Mouse (Mus musculus): Measurements from ENCODE around the gene Nedd9. TPM values are rescaled to one million over a fixed set of nuclear protein-coding genes. Genes with fewer than 3 reads are reported as not detected.

Gene Nedd9
- total and polyA plus RNA-seq, 2 experiments = 2.5 to 3.3 TPM

- H3K9ac ChIP-seq (ENCODE audit: low read depth, low read length) = no peak overlapping the region
- no peak overlapping the region for H3K4me3 ChIP-seq (ENCODE audit: insufficient read depth, low read depth, low read length)
- H3K4me1 ChIP-seq (ENCODE audit: control insufficient read depth, insufficient read depth, low read length) = no peaks in the 10 kb centered on the region
- no peak overlapping the region for H3K27ac ChIP-seq (replicated peaks; ENCODE audit: insufficient read depth, low read depth, low read length)
- H3K79me2 ChIP-seq (ENCODE audit: control insufficient read depth, insufficient read depth, low read length) = no peaks in the 10 kb centered on the region
- no peaks in the 10 kb centered on the region for H3K36me3 ChIP-seq (ENCODE audit: control insufficient read depth, insufficient read depth, low read length)
- WGBS = 83% methylated on average over 3 of the region's 3 CpGs
- H3K27me3 ChIP-seq (ENCODE audit: control insufficient read depth, insufficient read depth, low read length) = no peaks in the 10 kb centered on the region
- no peak for DNase-seq (ENCODE audit: extremely low read depth, low read depth, low spot score)
- no peak for TF ChIP-seq POLR2A (IDR thresholded peaks at IDR 0.05; ENCODE audit: extremely low read depth, insufficient read depth, low read length)
- no peak for TF ChIP-seq CTCF (IDR thresholded peaks at IDR 0.05; ENCODE audit: low read depth, low read length)
Measured at GRCm38 (mm10) chr13:41500793-41501192, 13.6 kb upstream of the Nedd9 start.

- no peaks in the 10 kb centered on the region for H3K27me3 ChIP-seq (ENCODE audit: control insufficient read depth, insufficient read depth, low read length)
- TF ChIP-seq CTCF (IDR thresholded peaks at IDR 0.05; ENCODE audit: low read depth, low read length) (no peak), POLR2A (IDR thresholded peaks at IDR 0.05; ENCODE audit: extremely low read depth, insufficient read depth, low read length) (no peak)
- no peak overlapping the region for H3K9ac ChIP-seq (ENCODE audit: low read depth, low read length)
- H3K36me3 ChIP-seq (ENCODE audit: control insufficient read depth, insufficient read depth, low read length) = no peaks in the 10 kb centered on the region
- H3K27ac ChIP-seq (replicated peaks; ENCODE audit: insufficient read depth, low read depth, low read length) = no peak overlapping the region
- WGBS = 92% methylated on average over 2 of the region's 2 CpGs
- DNase-seq (ENCODE audit: extremely low read depth, low read depth, low spot score) = no peak
- H3K4me1 ChIP-seq (ENCODE audit: control insufficient read depth, insufficient read depth, low read length) = no peaks in the 10 kb centered on the region
- H3K79me2 ChIP-seq (ENCODE audit: control insufficient read depth, insufficient read depth, low read length) = no peaks in the 10 kb centered on the region
- no peak overlapping the region for H3K4me3 ChIP-seq (ENCODE audit: insufficient read depth, low read depth, low read length)
Measured at GRCm38 (mm10) chr13:41498611-41499121, 11.5 kb upstream of the Nedd9 start.

GRCm38 (mm10) chr13:41494681-41495080 lies 7.5 kb upstream of the Nedd9 start:
- H3K4me1 ChIP-seq (ENCODE audit: control insufficient read depth, insufficient read depth, low read length) = no peaks in the 10 kb centered on the region
- no peak overlapping the region for H3K9ac ChIP-seq (ENCODE audit: low read depth, low read length)
- H3K36me3 ChIP-seq (ENCODE audit: control insufficient read depth, insufficient read depth, low read length) = no peaks in the 10 kb centered on the region
- H3K27ac ChIP-seq (replicated peaks; ENCODE audit: insufficient read depth, low read depth, low read length) = no peak overlapping the region
- no peaks in the 10 kb centered on the region for H3K27me3 ChIP-seq (ENCODE audit: control insufficient read depth, insufficient read depth, low read length)
- WGBS = 87% methylated on average over 2 of the region's 2 CpGs
- H3K79me2 ChIP-seq (ENCODE audit: control insufficient read depth, insufficient read depth, low read length) = no peaks in the 10 kb centered on the region
- no peak for DNase-seq (ENCODE audit: extremely low read depth, low read depth, low spot score)
- TF ChIP-seq POLR2A (IDR thresholded peaks at IDR 0.05; ENCODE audit: extremely low read depth, insufficient read depth, low read length) (no peak), CTCF (IDR thresholded peaks at IDR 0.05; ENCODE audit: low read depth, low read length) (no peak)
- H3K4me3 ChIP-seq (ENCODE audit: insufficient read depth, low read depth, low read length) = no peak overlapping the region

GRCm38 (mm10) chr13:41491981-41492702 lies 5.0 kb upstream of the Nedd9 start:
- DNase-seq (ENCODE audit: extremely low read depth, low read depth, low spot score) = no peak
- Histone ChIP-seq H3K79me2 (ENCODE audit: control insufficient read depth, insufficient read depth, low read length) (no peaks in the 10 kb centered on the region), H3K27ac (replicated peaks; ENCODE audit: insufficient read depth, low read depth, low read length) (no peak overlapping the region), H3K4me1 (ENCODE audit: control insufficient read depth, insufficient read depth, low read length) (no peaks in the 10 kb centered on the region), H3K4me3 (ENCODE audit: insufficient read depth, low read depth, low read length) (no peak overlapping the region), H3K27me3 (ENCODE audit: control insufficient read depth, insufficient read depth, low read length) (no peaks in the 10 kb centered on the region), H3K9ac (ENCODE audit: low read depth, low read length) (no peak overlapping the region), H3K36me3 (ENCODE audit: control insufficient read depth, insufficient read depth, low read length) (no peaks in the 10 kb centered on the region)
- 89% methylated on average over 8 of the region's 8 CpGs for WGBS
- TF ChIP-seq CTCF (IDR thresholded peaks at IDR 0.05; ENCODE audit: low read depth, low read length) (no peak), POLR2A (IDR thresholded peaks at IDR 0.05; ENCODE audit: extremely low read depth, insufficient read depth, low read length) (no peak)

DNA sequence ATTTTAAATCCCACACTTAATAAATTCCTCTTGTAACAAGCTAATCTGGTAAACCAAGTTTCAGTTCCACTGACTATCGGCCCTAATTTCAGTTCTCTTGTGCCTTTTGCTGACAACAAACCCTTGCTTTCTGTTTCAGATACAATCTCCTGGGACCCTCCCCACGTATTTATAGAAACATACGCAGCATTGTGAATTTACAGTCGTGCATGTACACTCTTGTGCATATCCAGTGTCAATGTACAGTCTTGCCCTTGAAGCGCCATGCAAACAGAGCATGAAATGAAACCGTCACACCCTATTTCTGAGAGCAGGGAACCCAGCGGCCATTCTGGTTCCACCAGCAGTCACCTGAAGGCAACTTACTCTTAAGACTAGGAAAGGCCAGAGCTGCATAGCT lies 4.4 kb upstream of the Nedd9 start:
- Histone ChIP-seq H3K27me3 (ENCODE audit: control insufficient read depth, insufficient read depth, low read length) (no peaks in the 10 kb centered on the region), H3K9ac (ENCODE audit: low read depth, low read length) (no peak overlapping the region), H3K4me1 (ENCODE audit: control insufficient read depth, insufficient read depth, low read length) (no peaks in the 10 kb centered on the region), H3K36me3 (ENCODE audit: control insufficient read depth, insufficient read depth, low read length) (no peaks in the 10 kb centered on the region), H3K27ac (replicated peaks; ENCODE audit: insufficient read depth, low read depth, low read length) (no peak overlapping the region), H3K79me2 (ENCODE audit: control insufficient read depth, insufficient read depth, low read length) (no peaks in the 10 kb centered on the region), H3K4me3 (ENCODE audit: insufficient read depth, low read depth, low read length) (no peak overlapping the region)
- WGBS = 81% methylated on average over 7 of the region's 7 CpGs
- no peak for TF ChIP-seq CTCF (IDR thresholded peaks at IDR 0.05; ENCODE audit: low read depth, low read length)
- no peak for TF ChIP-seq POLR2A (IDR thresholded peaks at IDR 0.05; ENCODE audit: extremely low read depth, insufficient read depth, low read length)
- DNase-seq (ENCODE audit: extremely low read depth, low read depth, low spot score) = no peak

DNA sequence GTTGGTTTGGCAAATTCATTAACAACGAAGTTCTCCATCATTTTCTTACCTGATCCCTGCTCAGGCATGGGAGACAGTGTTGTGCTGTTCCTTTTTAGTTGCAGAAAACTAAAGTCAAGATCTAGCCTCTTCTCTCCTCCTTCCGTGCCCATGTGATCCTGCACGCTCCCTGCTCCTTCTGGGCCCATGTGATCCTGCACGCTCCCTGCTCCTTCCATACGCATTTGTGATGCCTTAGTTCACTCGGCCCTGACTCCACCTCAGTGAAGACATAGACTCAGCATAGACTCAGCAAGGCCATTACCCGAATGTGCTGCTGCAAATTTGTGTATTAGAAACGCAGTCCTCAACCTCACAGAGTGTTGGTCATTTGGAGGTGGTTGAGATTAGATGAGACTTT lies 3.1 kb upstream of the Nedd9 start:
- no peaks in the 10 kb centered on the region for H3K79me2 ChIP-seq (ENCODE audit: control insufficient read depth, insufficient read depth, low read length)
- 88% methylated on average over 8 of the region's 8 CpGs for WGBS
- TF ChIP-seq CTCF (IDR thresholded peaks at IDR 0.05; ENCODE audit: low read depth, low read length) (no peak), POLR2A (IDR thresholded peaks at IDR 0.05; ENCODE audit: extremely low read depth, insufficient read depth, low read length) (no peak)
- H3K4me3 ChIP-seq (ENCODE audit: insufficient read depth, low read depth, low read length) = no peak overlapping the region
- no peaks in the 10 kb centered on the region for H3K36me3 ChIP-seq (ENCODE audit: control insufficient read depth, insufficient read depth, low read length)
- H3K27ac ChIP-seq (replicated peaks; ENCODE audit: insufficient read depth, low read depth, low read length) = no peak overlapping the region
- H3K27me3 ChIP-seq (ENCODE audit: control insufficient read depth, insufficient read depth, low read length) = no peaks in the 10 kb centered on the region
- H3K9ac ChIP-seq (ENCODE audit: low read depth, low read length) = no peak overlapping the region
- H3K4me1 ChIP-seq (ENCODE audit: control insufficient read depth, insufficient read depth, low read length) = no peaks in the 10 kb centered on the region
- no peak for DNase-seq (ENCODE audit: extremely low read depth, low read depth, low spot score)
